Mouse (Mus musculus) urinary bladder, postnatal 25 days (tissue): Measurements from ENCODE around the gene Mdm2.

Experiments
- DNase-seq: peaks from one replicate; pipeline ENCODE4 v3.0.0; 2022; ENCODE audit warnings: low spot score

Mdm2 gene

GRCm38 (mm10) chr10:117681999-117682857 lies 28.3 kb downstream of the Mdm2 start:
- no peak for DNase-seq

GRCm38 (mm10) chr10:117681543-117681942 lies 29.0 kb downstream of the Mdm2 start:
- no peak for DNase-seq

- DNase-seq = no peak
Measured at GRCm38 (mm10) chr10:117680868-117681513, 29.6 kb downstream of the Mdm2 start.

- no peak for DNase-seq
Measured at GRCm38 (mm10) chr10:117679963-117680473, 30.5 kb downstream of the Mdm2 start.

GRCm38 (mm10) chr10:117679029-117679686 lies 31.4 kb downstream of the Mdm2 start:
- no peak for DNase-seq

- no peak for DNase-seq
Measured at GRCm38 (mm10) chr10:117678357-117678756, 32.2 kb downstream of the Mdm2 start.

GRCm38 (mm10) chr10:117677494-117678236 lies 32.9 kb downstream of the Mdm2 start:
- no peak for DNase-seq

GRCm38 (mm10) chr10:117676644-117677313 lies 33.8 kb downstream of the Mdm2 start:
- no peak for DNase-seq

GRCm38 (mm10) chr10:117676036-117676643 lies 34.4 kb downstream of the Mdm2 start:
- DNase-seq = no peak

- no peak for DNase-seq
Measured at GRCm38 (mm10) chr10:117675096-117676035, 35.2 kb downstream of the Mdm2 start.

- DNase-seq = no peak
Measured at GRCm38 (mm10) chr10:117674359-117675019, 36.1 kb downstream of the Mdm2 start.

- DNase-seq = no peak
Measured at GRCm38 (mm10) chr10:117673913-117674312, 36.6 kb downstream of the Mdm2 start.

GRCm38 (mm10) chr10:117672693-117673092 lies 37.9 kb downstream of the Mdm2 start:
- no peak for DNase-seq

GRCm38 (mm10) chr10:117671930-117672666 lies 38.5 kb downstream of the Mdm2 start:
- no peak for DNase-seq

- no peak for DNase-seq
Measured at GRCm38 (mm10) chr10:117671266-117671665, 39.3 kb downstream of the Mdm2 start.

- DNase-seq = no peak
Measured at GRCm38 (mm10) chr10:117670791-117671190, 39.8 kb downstream of the Mdm2 start.

- DNase-seq = no peak
Measured at GRCm38 (mm10) chr10:117670092-117670491, 40.5 kb downstream of the Mdm2 start.

- no peak for DNase-seq
Measured at GRCm38 (mm10) chr10:117669449-117670090, 41.0 kb downstream of the Mdm2 start.
